Mouse (Mus musculus) hematopoietic stem cell, adult 5-6 weeks (primary cell): ENCODE results near the gene 1700007K13Rik. TPM values are rescaled to one million over a fixed set of nuclear protein-coding genes. Genes with fewer than 3 reads are reported as not detected.
"Not testable (repeated sequence)": the region's sequence is repeated elsewhere in the genome, so short reads cannot be mapped to it uniquely, and the experiment has no call there.

Experiments used
- ATAC-seq, 2 experiments: fragments of 125-278 bp in 1 of 2; replicated peaks in 1 of 2; 2 replicates each; pipeline ENCODE4 v1.8.0; 2016 to 2017; ENCODE audit warnings: inconsistent platforms in 2 of 2, mild to moderate bottlenecking in 2 of 2, moderate number of reproducible peaks in 2 of 2, low read depth in 1 of 2, moderate TSS enrichment in 1 of 2; ENCODE audit not compliant: low FRiP score in 2 of 2, poor library complexity in 2 of 2, severe bottlenecking in 2 of 2, insufficient read depth in 1 of 2, low TSS enrichment in 1 of 2
- total RNA-seq: library from RNA; stranded (forward); fragments of 172-1452, 232-1000 nt; gene quantifications from 2 replicates; pipeline ENCODE4 v1.2.3, GENCODE M21; 2017

1700007K13Rik gene
- total RNA-seq = not detected in 2 replicates

DNA sequence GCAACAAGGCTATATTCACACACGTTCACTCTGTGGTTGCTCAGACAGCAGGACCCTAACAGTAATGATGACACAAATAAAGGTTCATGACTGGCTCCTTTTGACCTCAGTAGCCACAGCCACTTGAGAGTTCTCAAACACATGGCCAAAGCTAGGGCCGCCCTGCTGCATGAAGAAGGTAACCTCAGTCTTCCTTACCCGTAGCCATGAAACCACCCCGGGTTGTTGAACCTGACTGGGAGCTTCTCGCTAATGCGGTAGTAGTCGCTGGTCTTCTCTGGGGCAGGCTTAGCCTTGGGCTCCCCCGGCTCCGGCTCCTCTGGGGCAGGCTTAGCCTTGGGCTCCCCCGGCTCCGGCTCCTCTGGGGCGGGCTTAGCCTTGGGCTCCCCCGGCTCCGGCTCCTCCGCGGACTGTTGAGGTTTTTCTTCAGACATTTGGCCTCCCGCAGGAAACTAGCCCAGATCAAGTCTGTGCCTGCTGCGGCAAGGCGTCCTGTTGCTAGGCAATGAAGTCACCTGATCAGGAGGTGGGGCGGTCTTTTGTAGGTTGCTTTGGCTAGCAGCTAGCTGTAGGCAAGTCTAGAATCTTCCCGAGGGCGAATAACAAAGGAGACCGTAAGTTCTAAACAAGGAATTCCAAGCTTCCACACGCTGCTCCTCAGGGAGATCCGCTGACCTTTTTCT lies at the start of gene 1700007K13Rik:
Gene 1700007K13Rik (minus strand): TSS at position 497 of the 683 bp plus-strand sequence.
- ATAC-seq = peak; percentile 67 to 78; a peak in 3 of 4 replicates

DNA sequence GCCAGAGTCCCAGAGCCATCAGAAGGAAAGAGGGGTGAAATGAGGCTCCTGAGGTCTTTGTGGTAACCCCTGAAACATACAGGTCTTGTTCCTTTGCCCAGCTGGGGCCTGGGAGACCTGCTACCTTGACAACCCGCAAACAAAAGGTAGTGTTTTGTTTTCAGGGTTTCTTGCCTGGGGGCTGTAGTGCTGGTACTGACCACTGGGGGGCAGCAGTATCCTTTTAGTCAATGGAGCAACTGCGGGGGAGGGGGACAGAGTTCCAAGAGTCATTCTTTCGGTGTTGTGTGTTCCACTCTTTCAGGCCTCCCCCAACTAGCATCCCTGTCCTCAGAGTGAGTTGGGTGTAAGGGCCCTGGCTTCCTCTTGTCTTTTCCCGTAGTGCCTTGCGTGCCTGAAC lies 48.4 kb upstream of the 1700007K13Rik start:
- ATAC-seq = peak; percentile 55 to 61

- ATAC-seq = no peak
Measured at GRCm38 (mm10) chr2:28513431-28514370, 47.6 kb upstream of the 1700007K13Rik start.

DNA sequence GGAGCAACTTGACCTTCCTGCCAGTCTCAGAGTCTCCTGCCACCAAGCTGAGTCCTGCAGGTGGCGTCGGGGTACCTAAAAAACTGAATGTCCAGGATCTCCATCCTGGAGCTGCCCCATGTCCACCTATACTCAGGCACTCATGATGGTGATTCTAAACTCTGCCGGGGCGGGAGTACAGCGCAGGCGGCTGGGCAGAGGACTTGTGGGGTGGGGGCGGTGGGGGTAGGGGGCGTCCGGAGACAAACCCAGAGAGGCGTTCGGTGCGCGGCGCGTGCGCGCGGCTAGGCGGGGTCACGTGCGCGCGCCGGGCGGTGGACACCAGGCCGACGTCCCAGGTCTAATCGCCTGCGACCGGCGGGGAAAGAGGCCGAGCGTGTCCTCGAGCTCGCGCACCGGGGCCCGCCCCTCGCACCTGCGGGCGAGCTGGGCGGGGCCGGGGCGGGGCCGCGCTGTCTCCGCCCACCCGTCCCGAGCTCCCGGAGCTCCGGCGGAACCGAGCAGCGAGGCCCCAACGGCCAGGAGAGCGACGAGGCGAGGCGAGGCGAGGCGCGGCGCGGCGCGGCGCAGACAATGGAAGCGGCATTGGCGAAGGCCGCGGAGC lies 46.8 kb upstream of the 1700007K13Rik start, which contains the start of gene Ralgds:
Gene Ralgds (plus strand): TSS at position 328 of the 604 bp plus-strand sequence.
- ATAC-seq = no peak

DNA sequence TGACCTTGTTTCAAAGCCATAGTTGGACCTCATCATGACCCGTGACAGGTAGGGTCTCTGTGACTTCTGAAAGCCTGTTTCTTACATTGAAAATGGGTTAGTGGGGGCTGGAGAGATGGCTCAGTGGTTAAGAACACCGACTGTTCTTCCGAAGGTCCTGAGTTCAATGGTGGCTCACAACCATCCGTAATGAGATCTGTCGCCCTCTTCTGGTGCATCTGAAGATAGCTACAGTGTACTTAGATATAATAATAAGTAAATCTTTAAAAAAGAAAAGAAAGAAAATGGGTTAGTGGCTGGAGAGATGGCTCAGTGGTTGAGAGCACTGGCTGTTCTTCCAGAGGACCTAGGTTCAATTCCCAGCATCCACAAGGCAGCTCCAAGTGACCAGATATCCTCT lies 45.5 kb upstream of the 1700007K13Rik start:
- ATAC-seq = not testable (repeated sequence)

DNA sequence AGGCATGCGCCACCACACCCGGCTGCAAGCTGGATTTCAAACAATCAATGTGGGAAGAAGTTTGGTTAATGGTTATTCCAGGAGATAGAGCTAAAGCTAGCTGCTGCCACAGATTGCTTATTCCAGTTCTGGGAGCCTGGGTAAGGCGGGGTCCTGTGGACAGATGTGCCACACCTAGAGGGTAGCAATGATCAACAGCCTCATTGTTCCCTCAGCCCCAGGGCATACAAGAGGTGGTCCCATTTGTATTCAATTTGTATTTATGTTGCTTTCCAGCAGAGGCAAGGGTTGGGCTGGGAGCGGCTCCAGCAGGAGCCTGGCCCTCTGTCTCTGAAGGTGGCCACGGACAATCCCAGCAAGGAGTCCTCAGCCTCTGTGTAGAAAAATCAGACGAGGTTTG lies 40.2 kb upstream of the 1700007K13Rik start:
- ATAC-seq = no peak

- ATAC-seq = no peak
Measured at GRCm38 (mm10) chr2:28505795-28506194, 39.7 kb upstream of the 1700007K13Rik start, which contains the start of gene Gm10134. Gene Gm10134, plus strand, starts transcription at chr2:28506095.

DNA sequence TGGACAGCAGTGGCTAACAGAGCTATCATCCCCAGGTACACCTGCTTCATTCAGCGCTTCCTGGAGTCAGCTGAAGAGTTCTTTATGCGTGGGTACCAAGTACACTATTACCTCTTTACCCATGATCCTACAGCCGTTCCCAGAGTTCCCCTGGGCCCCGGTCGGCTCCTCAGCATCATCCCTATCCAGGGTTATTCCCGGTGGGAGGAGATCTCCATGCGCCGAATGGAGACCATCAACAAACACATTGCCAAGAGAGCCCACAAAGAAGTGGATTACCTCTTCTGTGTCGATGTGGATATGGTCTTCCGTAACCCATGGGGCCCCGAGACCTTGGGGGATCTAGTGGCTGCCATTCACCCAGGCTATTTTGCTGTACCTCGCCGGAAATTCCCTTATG lies 38.5 kb upstream of the 1700007K13Rik start:
- ATAC-seq = no peak

DNA sequence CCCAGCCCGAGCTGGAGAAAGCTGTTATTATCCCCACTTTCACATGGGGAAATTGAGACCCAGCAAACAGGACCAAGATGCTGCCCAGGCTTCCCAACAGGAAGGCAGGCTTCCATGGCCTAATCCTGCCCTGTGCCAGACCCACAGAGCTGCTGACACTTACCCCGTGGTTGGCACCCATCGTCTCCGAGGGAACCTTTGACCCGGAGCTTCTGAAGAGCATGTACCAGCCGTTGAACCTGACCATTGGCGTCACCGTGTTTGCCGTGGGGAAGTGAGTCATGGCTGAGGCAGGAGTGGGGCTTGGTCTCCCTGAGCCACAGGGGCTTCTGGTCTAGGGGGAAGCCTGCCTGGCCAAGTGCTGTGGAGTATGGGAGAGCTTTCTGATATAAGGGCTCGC lies 36.9 kb upstream of the 1700007K13Rik start:
- ATAC-seq = no peak

DNA sequence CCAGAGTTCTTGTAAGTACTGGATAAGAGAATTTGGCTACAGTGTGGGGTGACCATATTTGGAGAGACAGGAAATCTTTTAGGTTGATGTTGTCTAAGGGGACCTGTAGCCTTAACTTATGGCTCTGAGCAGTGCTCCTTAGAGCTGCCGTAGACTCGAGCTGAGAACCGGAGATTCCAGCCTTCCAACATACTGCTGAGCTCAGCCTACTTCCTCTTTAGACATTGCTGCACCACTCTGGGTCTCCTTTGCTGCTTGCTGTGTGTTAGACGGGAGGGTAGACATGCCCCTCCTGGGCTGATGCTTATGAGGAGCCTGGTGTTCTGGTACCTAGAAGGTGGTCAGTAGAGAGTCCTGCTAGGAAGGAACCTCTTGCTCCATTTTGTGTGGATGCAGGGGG lies 32.3 kb upstream of the 1700007K13Rik start:
- peak; percentile 20 to 53; a peak in 3 of 4 replicates for ATAC-seq

DNA sequence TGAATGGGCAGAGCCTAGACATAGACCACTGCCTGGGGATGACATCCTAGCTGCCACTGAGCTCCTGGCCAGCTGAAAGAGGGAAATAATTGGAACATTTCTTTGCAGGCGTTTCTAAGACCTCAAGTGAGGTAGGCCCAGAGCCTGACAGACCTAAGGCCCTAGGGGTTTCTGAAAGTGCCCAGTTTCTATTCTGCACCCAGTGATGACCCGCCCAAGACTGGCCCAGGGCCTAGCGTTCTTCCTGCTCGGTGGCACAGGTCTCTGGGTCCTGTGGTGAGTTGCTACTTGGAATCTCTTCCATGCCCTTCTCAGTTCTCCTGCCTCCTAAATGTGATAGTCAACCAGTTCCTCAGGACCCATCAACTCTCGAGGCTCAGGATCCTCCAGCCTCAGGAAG lies 31.4 kb upstream of the 1700007K13Rik start:
- ATAC-seq = no peak

DNA sequence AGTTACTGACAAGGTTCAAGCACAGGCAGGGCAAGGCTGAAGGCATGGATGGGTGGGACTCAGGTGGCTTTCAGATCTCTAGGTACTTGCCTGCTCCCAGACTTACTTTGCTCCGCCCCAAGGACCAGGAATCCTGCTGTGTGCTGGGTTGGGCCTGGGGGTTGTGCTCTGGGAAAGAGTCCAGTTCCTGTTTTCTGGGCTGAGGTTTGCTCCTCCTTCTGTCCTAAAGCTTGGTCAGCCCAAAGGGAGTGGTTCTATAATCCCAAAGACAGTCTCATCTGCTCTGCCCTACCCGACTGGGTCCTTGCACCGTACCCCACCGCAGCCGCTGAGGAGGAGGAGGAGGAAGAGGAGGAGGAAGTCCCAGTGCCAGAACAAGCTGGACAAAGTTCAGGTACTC lies 30.5 kb upstream of the 1700007K13Rik start, which contains the start of gene Gbgt1:
Gene Gbgt1 (plus strand): TSS at position 221 of the 400 bp plus-strand sequence.
- ATAC-seq = no peak

DNA sequence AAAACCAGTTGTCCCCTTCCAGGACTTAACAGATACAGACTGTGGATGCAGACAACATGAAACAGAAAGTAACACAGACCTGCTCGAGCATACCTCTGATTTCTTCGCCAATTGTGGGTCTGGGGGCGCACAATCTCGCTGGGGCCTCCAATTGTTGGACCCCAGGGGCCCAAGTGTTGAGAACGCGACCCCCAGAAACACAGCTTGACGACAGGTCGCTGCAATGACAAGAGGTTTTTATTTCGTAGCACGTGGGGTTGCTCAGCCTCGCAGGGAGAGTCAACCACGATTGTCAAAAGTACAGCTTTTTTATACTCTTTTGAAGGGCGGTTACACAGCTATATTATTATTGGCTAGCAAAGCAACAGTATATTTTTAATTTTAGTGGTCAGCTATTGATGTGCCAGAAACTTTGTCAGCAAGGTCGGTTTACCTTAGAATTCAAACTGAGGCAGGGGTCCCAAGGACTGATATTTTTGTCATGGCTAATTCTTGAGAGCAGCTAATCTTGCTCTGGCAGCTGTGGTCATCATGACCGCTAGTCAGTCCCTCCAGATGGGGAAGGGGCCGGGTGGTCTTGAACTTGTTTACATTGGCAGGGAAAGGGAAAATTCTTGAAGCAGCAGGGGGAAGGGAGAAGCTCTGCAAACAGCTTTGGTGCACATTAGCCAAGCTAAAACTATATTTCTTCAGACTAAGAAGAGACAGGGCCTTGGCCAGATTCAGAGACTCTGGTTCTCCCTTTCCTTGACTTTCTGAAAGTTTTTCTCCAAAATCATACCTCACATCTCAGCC lies 29.9 kb upstream of the 1700007K13Rik start:
- ATAC-seq = no peak

DNA sequence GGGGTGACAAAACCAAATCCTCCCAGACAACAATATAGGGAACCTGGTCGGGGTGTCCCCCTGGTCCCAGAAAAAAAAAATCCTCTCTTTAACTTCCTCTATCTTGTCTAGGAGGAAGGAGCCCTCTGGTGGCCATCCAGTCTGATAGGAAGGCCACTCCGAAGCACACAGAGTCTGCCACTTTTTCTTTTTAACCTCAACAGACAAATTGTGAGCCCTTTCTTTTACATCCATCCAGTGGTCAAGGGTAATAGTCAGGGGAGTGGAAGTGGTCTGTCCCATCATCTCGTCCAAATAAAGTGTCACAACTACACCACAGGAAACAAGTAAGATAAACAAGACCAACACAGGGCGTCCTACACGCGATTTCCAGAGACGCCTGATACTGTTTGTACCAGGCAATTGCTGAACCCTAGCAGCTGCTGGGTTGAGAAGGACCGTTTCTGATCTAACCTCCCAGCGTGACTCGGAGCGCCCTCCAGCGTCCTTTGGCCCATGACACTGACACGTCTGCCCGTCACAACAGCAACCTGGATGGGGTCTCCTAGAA lies 29.1 kb upstream of the 1700007K13Rik start:
- peak; percentile 51 to 62 for ATAC-seq

GRCm38 (mm10) chr2:28494521-28494920 lies 28.4 kb upstream of the 1700007K13Rik start:
- no peak for ATAC-seq

- no peak for ATAC-seq
Measured at GRCm38 (mm10) chr2:28483861-28484260, 17.7 kb upstream of the 1700007K13Rik start.
